Mouse (Mus musculus): ENCODE data around the gene Pdcd6. TPM values are rescaled to one million over a fixed set of nuclear protein-coding genes. Genes with fewer than 3 reads are reported as not detected.

Gene Pdcd6
- 100 to 1,000 TPM; 112 to 165 TPM for total RNA-seq (2021)
- long read RNA-seq, experiment 1, transcript Pdcd6-201 (6 exons, 1,131 nt), result major isoform, 24 of 33 reads
- long read RNA-seq, experiment 1, transcript Pdcd6-203 (6 exons, 1,376 nt), result minor isoform, 7 of 33 reads
- long read RNA-seq, experiment 1, partial matches to known transcripts, result 1 of 33 reads
- long read RNA-seq, experiment 1, other reads (novel, unspliced or antisense), result 1 of 33 reads
- long read RNA-seq, experiment 2, transcript Pdcd6-201 (6 exons, 1,131 nt), result major isoform, 154 of 207 reads
- long read RNA-seq, experiment 2, transcript Pdcd6-203 (6 exons, 1,376 nt), result minor isoform, 39 of 207 reads
- long read RNA-seq, experiment 2, partial matches to known transcripts, result 6 of 207 reads
- long read RNA-seq, experiment 2, other reads (novel, unspliced or antisense), result 5 of 207 reads

DNA sequence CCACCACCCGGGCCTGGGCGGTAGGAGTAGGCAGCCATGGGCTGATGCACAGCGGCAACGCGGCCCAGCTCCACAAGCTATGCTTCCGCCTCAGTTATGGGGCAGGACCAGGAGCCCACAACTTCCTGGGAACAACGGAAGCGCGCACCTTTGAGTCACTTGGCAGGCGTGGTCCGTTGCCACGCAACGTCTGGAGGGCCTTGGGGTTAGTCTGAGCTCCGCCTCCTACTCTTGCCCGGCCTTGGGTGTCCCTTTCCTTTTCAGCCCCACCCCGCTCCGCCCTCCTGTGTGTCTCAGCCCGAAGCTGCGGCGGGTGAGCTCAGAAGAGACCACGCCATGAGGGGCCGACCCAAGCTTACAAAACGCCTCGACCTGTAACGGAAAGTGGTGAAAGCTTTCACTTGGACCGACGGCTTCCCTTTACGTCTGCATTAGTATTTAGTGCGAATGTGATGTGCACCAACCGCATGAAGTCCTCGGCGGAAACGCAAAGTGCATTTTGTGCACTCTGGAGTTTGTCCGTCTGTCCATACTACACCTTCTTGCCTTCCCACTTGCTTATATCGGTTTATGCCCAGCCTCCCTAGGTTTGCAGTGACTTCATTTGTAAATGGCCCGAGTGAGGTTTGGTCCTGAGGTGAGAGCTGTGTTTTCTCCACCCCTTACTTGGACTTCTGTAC, at the start of gene Pdcd6:
Gene Pdcd6, minus strand, starts transcription at position 411 of the 680 bp plus-strand sequence.
- DNase-seq (ENCODE audit: low spot score in 2 of 2), result peak; percentile 85

DNA sequence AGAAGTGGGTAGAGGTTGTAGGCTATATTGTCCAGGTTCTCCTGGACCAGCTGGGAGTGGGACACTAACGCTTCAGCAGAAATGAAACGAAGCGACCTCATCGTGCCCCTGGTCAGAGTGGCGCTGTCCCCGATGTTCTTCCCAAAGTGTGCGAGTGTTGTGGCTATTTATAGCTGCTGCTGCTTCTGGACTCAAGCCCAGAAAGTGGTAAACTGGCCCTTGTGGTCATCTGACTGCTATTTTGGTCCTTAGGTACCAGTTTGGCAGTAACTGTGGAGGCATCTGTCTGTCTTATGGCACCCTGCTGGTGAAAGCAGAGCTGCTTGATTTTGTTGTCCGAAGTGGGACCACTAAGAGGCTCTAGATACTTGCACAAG, 46.5 kb upstream of the Pdcd6 start, which contains the start of gene Lrrc14b:
Gene Lrrc14b, minus strand, starts transcription at position 147 of the 377 bp plus-strand sequence.
- peak in 1 of 2 experiments; percentile 8 for DNase-seq (ENCODE audit: low spot score in 2 of 2)

DNA sequence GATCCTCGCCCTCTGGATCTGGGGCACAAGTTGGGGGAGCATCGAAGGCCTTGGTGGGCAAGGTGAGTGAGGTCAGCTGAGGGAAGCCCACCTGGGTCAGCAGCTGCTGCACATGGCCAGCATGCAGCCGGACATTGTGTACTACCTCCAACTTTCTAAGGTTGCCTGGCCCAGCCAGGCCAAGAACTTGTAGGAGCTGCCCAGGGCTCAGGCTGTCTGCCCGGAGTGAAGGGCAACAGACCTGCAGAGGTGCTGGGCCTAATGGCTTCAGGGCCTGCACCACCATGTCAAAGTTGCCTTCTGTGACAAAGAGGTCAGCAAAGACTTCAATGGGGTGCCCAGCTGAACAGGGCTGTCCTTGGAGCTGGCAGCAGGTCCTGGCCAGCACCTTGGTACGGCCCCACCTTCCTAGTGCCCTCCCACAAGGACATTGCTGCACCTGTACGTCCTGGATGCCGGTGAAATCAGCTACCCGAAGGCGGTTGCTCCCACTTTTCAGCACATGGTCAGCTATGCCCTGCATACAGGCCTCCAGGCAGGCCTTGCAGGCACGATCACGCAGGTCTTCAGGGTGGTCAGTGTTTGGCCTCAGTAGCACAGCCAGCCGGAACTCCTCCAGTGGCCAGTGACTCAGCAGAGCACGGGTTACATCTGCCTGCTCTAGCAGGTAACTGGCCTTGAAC, 45.9 kb upstream of the Pdcd6 start:
- DNase-seq (ENCODE audit: low spot score in 2 of 2), result peak; percentile 17 to 22

GRCm38 (mm10) chr13:74362218-74362617, 44.8 kb upstream of the Pdcd6 start:
- DNase-seq (ENCODE audit: low spot score in 2 of 2), result no peak

DNA sequence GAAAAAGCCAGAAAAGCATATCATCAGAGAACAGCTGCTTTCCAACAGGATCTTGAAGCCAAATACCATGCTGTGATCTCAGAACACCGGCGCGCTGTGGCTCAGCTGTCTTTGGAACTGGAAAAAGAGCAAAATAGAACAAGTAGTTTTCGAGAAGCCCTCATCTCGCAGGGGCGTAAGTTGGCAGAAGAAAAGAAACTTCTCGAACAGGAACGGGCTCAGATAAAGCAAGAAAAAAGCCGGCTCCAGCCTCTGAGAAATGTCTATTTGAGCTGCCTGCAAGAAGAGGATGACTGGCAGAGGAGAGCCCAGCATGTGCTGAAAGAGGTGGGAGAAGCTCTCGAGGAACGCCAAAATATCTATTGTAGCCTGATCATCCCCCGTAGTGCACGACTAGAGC, 39.1 kb upstream of the Pdcd6 start:
- DNase-seq (ENCODE audit: low spot score in 2 of 2), result no peak

DNA sequence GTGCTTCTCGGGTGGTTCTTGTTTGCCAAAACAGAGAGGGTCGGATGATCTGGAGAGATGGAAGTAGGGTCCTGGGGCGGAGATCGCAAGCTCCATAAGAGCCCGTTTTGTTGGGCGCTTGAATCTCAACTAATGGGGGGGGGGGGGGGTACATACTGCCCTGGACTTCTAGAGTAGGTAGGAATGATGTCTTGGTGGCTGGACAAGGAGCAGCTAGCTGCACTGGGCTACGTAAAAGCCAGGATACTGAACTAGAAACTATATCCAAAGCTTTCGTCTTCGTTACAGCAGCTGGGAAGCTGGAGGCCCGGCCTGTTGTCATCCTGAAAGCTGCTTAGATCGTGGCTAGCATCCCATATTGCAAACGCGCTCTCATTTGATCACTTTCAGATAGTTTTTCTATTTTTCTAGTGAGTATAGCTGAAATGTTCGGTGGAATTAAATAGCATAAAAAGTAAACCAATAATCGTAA, 33.1 kb upstream of the Pdcd6 start:
- DNase-seq (ENCODE audit: low spot score in 2 of 2), result no peak

GRCm38 (mm10) chr13:74349566-74350434, 32.4 kb upstream of the Pdcd6 start, which contains the start of the genes Sdha and Ccdc127:
TSS of gene Sdha (minus strand) at chr13:74350280.
TSS of gene Ccdc127 (plus strand) at chr13:74350309.
- peak; percentile 94 to 95 for DNase-seq (ENCODE audit: low spot score in 2 of 2)

GRCm38 (mm10) chr13:74341036-74341435, 23.7 kb upstream of the Pdcd6 start:
- peak in 1 of 2 experiments; percentile 21 for DNase-seq (ENCODE audit: low spot score in 2 of 2)

- DNase-seq (ENCODE audit: low spot score in 2 of 2), result no peak
Observed at GRCm38 (mm10) chr13:74329321-74329720, 11.9 kb upstream of the Pdcd6 start.

GRCm38 (mm10) chr13:74316789-74317169, 601 bp downstream of the Pdcd6 start:
- DNase-seq (ENCODE audit: low spot score in 2 of 2), result no peak

DNA sequence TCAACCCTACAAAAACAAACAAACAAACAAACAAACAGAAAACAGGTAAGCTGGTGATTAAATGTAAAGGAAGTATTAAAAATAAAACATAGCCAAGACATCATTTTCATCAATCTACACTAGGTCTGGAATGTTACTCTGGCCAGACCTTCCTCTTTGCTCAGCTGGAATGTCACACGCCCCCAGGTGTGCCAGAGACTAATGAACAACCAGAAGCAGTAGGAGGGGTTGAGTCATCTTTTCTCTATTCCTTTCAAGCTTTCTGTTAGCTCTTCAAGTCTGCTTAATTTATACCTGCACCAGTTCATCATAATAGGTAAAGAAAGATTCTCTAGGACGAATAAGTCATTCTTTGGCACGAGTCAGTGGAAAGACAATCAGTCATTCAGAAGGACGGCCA, 994 bp downstream of the Pdcd6 start:
- DNase-seq (ENCODE audit: low spot score in 2 of 2), result no peak

DNA sequence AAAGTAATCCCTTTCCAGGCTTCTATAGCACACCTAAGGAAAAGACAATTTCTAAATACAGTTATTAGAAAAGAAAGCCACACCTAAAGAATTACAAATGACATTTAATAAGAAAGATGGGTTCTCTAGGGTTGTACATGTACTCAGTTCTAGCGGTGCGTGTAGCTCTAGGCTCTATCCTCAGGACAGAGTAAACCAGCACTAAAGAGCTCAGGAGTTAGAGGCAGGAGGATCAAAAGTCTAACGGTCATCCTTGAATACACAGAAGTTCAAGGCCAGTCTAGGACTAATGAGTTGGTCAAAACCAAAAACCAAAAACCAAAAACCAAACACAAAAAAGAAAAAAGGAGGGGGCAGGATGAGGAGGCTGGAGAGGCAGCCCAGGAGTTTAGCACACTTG, 2.8 kb downstream of the Pdcd6 start:
- no peak for DNase-seq (ENCODE audit: low spot score in 2 of 2)

GRCm38 (mm10) chr13:74305780-74306179, 11.6 kb downstream of the Pdcd6 start:
- no peak for DNase-seq (ENCODE audit: low spot score in 2 of 2)

DNA sequence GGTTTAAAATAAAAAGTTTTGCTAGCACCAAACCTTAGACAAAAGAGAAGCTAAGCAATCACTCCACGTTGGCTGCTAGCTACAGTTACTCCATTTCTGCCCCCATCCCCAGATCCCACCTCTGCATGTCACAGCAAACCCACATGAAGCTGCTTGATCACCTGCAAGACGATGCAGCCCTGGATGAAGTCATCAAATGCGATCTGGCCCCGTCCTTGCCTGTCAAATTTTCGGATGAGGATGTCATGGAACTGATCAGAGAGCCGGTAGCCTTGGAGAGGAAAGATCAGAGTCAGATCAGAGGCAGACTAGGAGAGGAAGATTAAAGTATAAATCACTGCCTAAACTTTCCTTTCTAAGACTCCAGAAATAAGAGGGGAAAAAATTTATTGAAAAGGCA, 12.0 kb downstream of the Pdcd6 start:
- DNase-seq (ENCODE audit: low spot score in 2 of 2), result no peak

DNA sequence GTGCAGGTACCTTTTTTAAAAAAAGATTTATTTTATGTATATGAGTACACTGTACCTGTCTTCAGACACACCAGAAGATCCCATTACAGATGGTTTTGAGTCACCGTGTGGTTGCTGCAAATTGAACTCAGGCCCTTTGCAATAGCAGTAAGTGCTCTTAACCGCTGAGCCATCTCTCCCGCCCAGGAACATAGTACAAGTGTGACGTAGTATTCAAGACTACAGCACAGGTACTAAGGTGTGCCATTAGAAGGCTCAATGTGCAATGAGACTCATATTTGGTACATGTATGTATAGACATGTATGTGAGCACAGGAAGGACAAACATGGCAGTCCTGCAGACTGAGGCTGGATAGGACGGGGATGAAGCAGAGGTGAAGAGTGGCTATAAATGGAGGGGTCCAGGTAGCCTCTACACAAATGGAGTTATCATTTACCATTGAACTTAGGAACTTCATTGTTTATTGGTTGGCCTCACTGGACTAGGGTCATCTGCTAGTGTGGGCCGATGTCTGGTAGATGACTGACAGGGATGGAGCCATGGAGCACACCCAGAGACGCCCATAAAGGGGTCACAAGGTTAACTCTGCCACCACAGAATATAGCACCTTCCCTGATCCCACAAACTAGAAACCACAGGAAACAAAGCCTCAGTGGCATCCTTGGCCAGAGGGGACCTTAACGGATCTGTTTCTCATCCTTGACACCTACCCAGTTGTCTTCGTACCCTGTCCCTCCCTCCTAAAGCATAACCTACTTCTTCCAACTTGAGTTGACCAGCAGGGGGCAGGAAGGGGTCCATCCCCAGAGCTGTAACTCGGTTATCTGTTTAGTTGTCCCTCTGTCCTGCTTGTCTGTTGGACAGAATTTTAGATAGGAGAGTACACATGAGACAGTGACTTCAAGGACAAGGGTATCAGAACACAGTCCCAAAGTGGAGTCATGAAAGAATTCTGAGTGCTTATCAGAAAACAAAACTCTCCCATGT, 15.0 kb downstream of the Pdcd6 start:
- no peak for DNase-seq (ENCODE audit: low spot score in 2 of 2)

- no peak for DNase-seq (ENCODE audit: low spot score in 2 of 2)
Observed at GRCm38 (mm10) chr13:74301607-74301984, 15.8 kb downstream of the Pdcd6 start.

GRCm38 (mm10) chr13:74300925-74301606, 16.3 kb downstream of the Pdcd6 start:
- DNase-seq (ENCODE audit: low spot score in 2 of 2), result peak; percentile 71 to 76

- no peak for DNase-seq (ENCODE audit: low spot score in 2 of 2)
Observed at GRCm38 (mm10) chr13:74296376-74296775, 21.0 kb downstream of the Pdcd6 start.

- DNase-seq (ENCODE audit: low spot score in 2 of 2), result peak; percentile 57 to 68
Observed at GRCm38 (mm10) chr13:74292167-74292566, 25.2 kb downstream of the Pdcd6 start, which contains the start of gene Ahrr. TSS of gene Ahrr (minus strand) at chr13:74292331.
